Mouse (Mus musculus) brain, embryonic 14.5 days (tissue): Measurements from ENCODE around the gene Grik3.

ENCODE experiments used
- CTCF ChIP-seq: fragments of 200-500 bp; IDR thresholded peaks from 2 replicates; pipeline ENCODE4 v1.5.1; 2012; ENCODE audit warnings: inconsistent platforms, mild to moderate bottlenecking, moderate library complexity, borderline replicate concordance; ENCODE audit not compliant: insufficient read depth, insufficient read length; ENCODE audit errors: extremely low read depth
- POLR2A ChIP-seq: fragments of 200-500 bp; IDR thresholded peaks from 2 replicates; pipeline ENCODE4 v1.6.1; 2012; ENCODE audit warnings: mild to moderate bottlenecking, inconsistent platforms, borderline replicate concordance; ENCODE audit not compliant: poor library complexity, insufficient read depth, insufficient read length, severe bottlenecking; ENCODE audit errors: extremely low read depth

- no peak for TF ChIP-seq CTCF
- no peak for TF ChIP-seq POLR2A
These were observed 97.1 kb downstream of the Grik3 start for GRCm38 (mm10) chr4:125587577-125587976.
